In the genomic region with DNA sequence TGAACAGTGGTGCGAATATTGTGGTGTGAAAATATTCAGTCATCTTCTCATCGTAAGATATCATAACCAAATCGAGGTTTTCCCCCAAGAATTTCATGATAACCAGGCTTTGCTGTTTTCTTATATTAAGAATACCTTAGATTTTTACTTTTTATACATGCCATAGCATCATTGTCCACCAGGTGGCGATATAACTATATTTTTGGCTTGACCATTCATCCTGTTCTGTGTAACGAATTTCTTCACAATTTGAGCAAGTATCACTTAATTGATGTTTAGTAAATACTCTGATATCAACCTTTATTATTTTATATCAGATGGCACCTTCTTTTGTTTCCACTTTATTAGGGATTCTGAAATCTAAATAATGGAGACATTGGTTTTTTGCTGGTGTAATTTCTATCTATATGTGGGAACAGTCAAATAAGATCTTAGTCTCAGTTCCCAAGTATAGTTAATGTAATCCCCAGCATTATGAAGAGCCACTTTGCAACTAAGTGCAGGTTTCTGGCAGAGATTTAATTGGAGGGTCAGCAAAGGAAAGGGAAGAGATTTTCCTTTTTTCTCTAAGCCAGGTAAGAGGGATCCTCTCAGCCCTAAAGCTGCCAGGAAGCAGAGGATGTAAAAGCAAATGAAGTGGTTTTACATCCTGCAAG, we compare ENCODE assay signal across 8 mouse cellular contexts.
DNase-seq lines count a peak whose midpoint lies in the region; ATAC-seq lines count a peak whose summit lies in the region.

No protein-coding gene starts in this region.

- H3K27me3 ChIP-seq in forebrain, embryonic 11.5 days (ENCODE audit: control insufficient read depth, insufficient read depth, low read length), result no peaks in the 10 kb centered on the region
- no peaks in the 10 kb centered on the region for H3K27me3 ChIP-seq in forebrain, embryonic 10.5 days (ENCODE audit: poor library complexity, severe bottlenecking)
- no peaks in the 10 kb centered on the region for H3K27me3 ChIP-seq in midbrain, embryonic 11.5 days (ENCODE audit: control insufficient read depth, insufficient read depth, low read length)
- no peaks in the 10 kb centered on the region for H3K27me3 ChIP-seq in midbrain, embryonic 10.5 days (ENCODE audit: low read depth, poor library complexity, severe bottlenecking)
- H3K27me3 ChIP-seq in forebrain, embryonic 12.5 days, result no peaks in the 10 kb centered on the region
- no peaks in the 10 kb centered on the region for H3K27me3 ChIP-seq in midbrain, embryonic 13.5 days
- no peaks in the 10 kb centered on the region for H3K27me3 ChIP-seq in heart, embryonic 11.5 days (ENCODE audit: control insufficient read depth, insufficient read depth, low read length)

- H3K9ac ChIP-seq in forebrain, embryonic 11.5 days (ENCODE audit: low read length), result no peak overlapping the region
- H3K9ac ChIP-seq in midbrain, embryonic 11.5 days (ENCODE audit: low read length), result no peak overlapping the region
- no peak overlapping the region for H3K9ac ChIP-seq in forebrain, embryonic 12.5 days
- H3K9ac ChIP-seq in midbrain, embryonic 13.5 days (replicated peaks), result no peak overlapping the region
- H3K9ac ChIP-seq in heart, embryonic 11.5 days (ENCODE audit: low read depth, low read length), result no peak overlapping the region

- no peaks in the 10 kb centered on the region for H3K4me1 ChIP-seq in forebrain, embryonic 11.5 days (replicated peaks; ENCODE audit: control insufficient read depth, insufficient read depth, low read length)
- no peaks in the 10 kb centered on the region for H3K4me1 ChIP-seq in forebrain, embryonic 10.5 days
- H3K4me1 ChIP-seq in midbrain, embryonic 11.5 days (ENCODE audit: control insufficient read depth, insufficient read depth, low read length), result no peaks in the 10 kb centered on the region
- H3K4me1 ChIP-seq in midbrain, embryonic 10.5 days, result no peaks in the 10 kb centered on the region
- H3K4me1 ChIP-seq in forebrain, embryonic 12.5 days, result no peaks in the 10 kb centered on the region; the same call in 1 of the 2 replicates
- H3K4me1 ChIP-seq in midbrain, embryonic 13.5 days (replicated peaks), result no peaks in the 10 kb centered on the region
- no peaks in the 10 kb centered on the region for H3K4me1 ChIP-seq in heart, embryonic 11.5 days (ENCODE audit: control insufficient read depth, insufficient read depth, low read length)

- H3K36me3 ChIP-seq in forebrain, embryonic 11.5 days (ENCODE audit: control insufficient read depth, insufficient read depth, low read length), result no peaks in the 10 kb centered on the region
- no peaks in the 10 kb centered on the region for H3K36me3 ChIP-seq in forebrain, embryonic 10.5 days (replicated peaks)
- no peaks in the 10 kb centered on the region for H3K36me3 ChIP-seq in midbrain, embryonic 11.5 days (ENCODE audit: control insufficient read depth, insufficient read depth, low read length)
- no peaks in the 10 kb centered on the region for H3K36me3 ChIP-seq in midbrain, embryonic 10.5 days
- no peaks in the 10 kb centered on the region for H3K36me3 ChIP-seq in forebrain, embryonic 12.5 days (replicated peaks)
- H3K36me3 ChIP-seq in midbrain, embryonic 13.5 days, result no peaks in the 10 kb centered on the region
- H3K36me3 ChIP-seq in heart, embryonic 11.5 days (ENCODE audit: control insufficient read depth, insufficient read depth, low read length), result no peaks in the 10 kb centered on the region

- no peak overlapping the region for H3K27ac ChIP-seq in forebrain, embryonic 11.5 days (ENCODE audit: low read depth, low read length)
- H3K27ac ChIP-seq in forebrain, embryonic 10.5 days, result no peak overlapping the region
- no peak overlapping the region for H3K27ac ChIP-seq in midbrain, embryonic 11.5 days (ENCODE audit: low read depth, low read length)
- no peak overlapping the region for H3K27ac ChIP-seq in midbrain, embryonic 10.5 days (replicated peaks)
- no peak overlapping the region for H3K27ac ChIP-seq in forebrain, embryonic 12.5 days
- H3K27ac ChIP-seq in midbrain, embryonic 13.5 days, result no peak overlapping the region
- H3K27ac ChIP-seq in heart, embryonic 11.5 days (ENCODE audit: low read depth, low read length), result no peak overlapping the region

- no peak overlapping the region for H3K4me2 ChIP-seq in forebrain, embryonic 11.5 days (ENCODE audit: low read depth, low read length, severe bottlenecking)
- H3K4me2 ChIP-seq in midbrain, embryonic 11.5 days, result no peak overlapping the region
- H3K4me2 ChIP-seq in forebrain, embryonic 12.5 days, result no peak overlapping the region
- H3K4me2 ChIP-seq in midbrain, embryonic 13.5 days (replicated peaks), result no peak overlapping the region
- no peak overlapping the region for H3K4me2 ChIP-seq in heart, embryonic 11.5 days

- no peak for DNase-seq in forebrain, embryonic 11.5 days (ENCODE audit: low spot score)
- DNase-seq in forebrain, embryonic 10.5 days (ENCODE audit: extremely low spot score, low spot score), result no peak
- DNase-seq in midbrain, embryonic 11.5 days (ENCODE audit: low spot score, missing footprints), result peak; percentile 91
- no peak for DNase-seq in midbrain, embryonic 10.5 days (ENCODE audit: low spot score)
- no peak for DNase-seq in T-cell, adult 2 months (ENCODE audit: low spot score)

- H3K4me3 ChIP-seq in forebrain, embryonic 11.5 days (ENCODE audit: low read depth, low read length), result no peak overlapping the region
- no peak overlapping the region for H3K4me3 ChIP-seq in forebrain, embryonic 10.5 days
- H3K4me3 ChIP-seq in midbrain, embryonic 11.5 days (ENCODE audit: low read depth, low read length), result no peak overlapping the region
- H3K4me3 ChIP-seq in midbrain, embryonic 10.5 days, result no peak overlapping the region
- no peak overlapping the region for H3K4me3 ChIP-seq in forebrain, embryonic 12.5 days (replicated peaks)
- H3K4me3 ChIP-seq in midbrain, embryonic 13.5 days (replicated peaks), result no peak overlapping the region
- H3K4me3 ChIP-seq in heart, embryonic 11.5 days (ENCODE audit: low read depth, low read length), result no peak overlapping the region

- peak; percentile 71 for ATAC-seq in forebrain, embryonic 11.5 days (replicated peaks; ENCODE audit: low FRiP score)
- peak; percentile 64; the same call in 1 of the 2 replicates for ATAC-seq in midbrain, embryonic 11.5 days (ENCODE audit: low FRiP score)
- ATAC-seq in forebrain, embryonic 12.5 days (ENCODE audit: low FRiP score), result peak; percentile 61; the same call in 1 of the 2 replicates
- peak; percentile 56; the same call in 1 of the 2 replicates for ATAC-seq in midbrain, embryonic 13.5 days
- no peak for ATAC-seq in heart, embryonic 11.5 days (replicated peaks; ENCODE audit: insufficient number of reproducible peaks, low FRiP score, low TSS enrichment)

- H3K9me3 ChIP-seq in forebrain, embryonic 11.5 days (ENCODE audit: control insufficient read depth, low read length), result no peaks in the 10 kb centered on the region
- H3K9me3 ChIP-seq in forebrain, embryonic 10.5 days, result no peaks in the 10 kb centered on the region
- no peaks in the 10 kb centered on the region for H3K9me3 ChIP-seq in midbrain, embryonic 11.5 days (ENCODE audit: control insufficient read depth, low read length)
- H3K9me3 ChIP-seq in midbrain, embryonic 10.5 days (replicated peaks), result no peaks in the 10 kb centered on the region
- no peaks in the 10 kb centered on the region for H3K9me3 ChIP-seq in forebrain, embryonic 12.5 days
- H3K9me3 ChIP-seq in midbrain, embryonic 13.5 days, result no peaks in the 10 kb centered on the region
- H3K9me3 ChIP-seq in heart, embryonic 11.5 days (replicated peaks; ENCODE audit: control insufficient read depth, low read length), result no peaks in the 10 kb centered on the region

- 14% methylated on average over 5 of the region's 5 CpGs for WGBS in forebrain, embryonic 11.5 days
- 18% methylated on average over 5 of the region's 5 CpGs for WGBS in forebrain, embryonic 10.5 days
- 14% methylated on average over 5 of the region's 5 CpGs for WGBS in midbrain, embryonic 11.5 days
- 23% methylated on average over 5 of the region's 5 CpGs for WGBS in midbrain, embryonic 10.5 days
- WGBS in forebrain, embryonic 12.5 days, result 16% methylated on average over 5 of the region's 5 CpGs
- WGBS in midbrain, embryonic 13.5 days, result 11% methylated on average over 5 of the region's 5 CpGs
- WGBS in heart, embryonic 11.5 days (ENCODE audit: insufficient replicate concordance), result 11% methylated on average over 5 of the region's 5 CpGs
